Mouse (Mus musculus): ENCODE results near the gene Fyn. TPM values are rescaled to one million over a fixed set of nuclear protein-coding genes. Genes with fewer than 3 reads are reported as not detected.

Gene Fyn
- 466 TPM for polyA plus RNA-seq (2017; shearing (Covaris generic))

GRCm38 (mm10) chr10:39368572-39369135 lies at the start of gene Fyn:
Gene Fyn (plus strand): TSS chr10:39368855.

GRCm38 (mm10) chr10:39612633-39612988 lies 244.0 kb downstream of the Fyn start, which contains the start of gene Traf3ip2:
Gene Traf3ip2 (plus strand): TSS chr10:39612934.

Other genes with a start within 250 kb of the Fyn start
- 0.78 TPM for gene Fam229b, start 234.9 kb upstream of the Fyn start, polyA plus RNA-seq (2017; shearing (Covaris generic))
- gene Tube1, start 234.9 kb upstream of the Fyn start, polyA plus RNA-seq (2017; shearing (Covaris generic)), result 5.1 TPM
- gene Ccn6, start 205.1 kb upstream of the Fyn start, polyA plus RNA-seq (2017; shearing (Covaris generic)), result 0.14 TPM
- 55.0 TPM for gene Traf3ip2, start 244.1 kb downstream of the Fyn start, polyA plus RNA-seq (2017; shearing (Covaris generic))

All from CD4-positive, CD25-positive, alpha-beta regulatory T cell (primary cell).